Mouse (Mus musculus) ES-Bruce4 (cell line): ENCODE measurements around the gene Ak1. TPM values are rescaled to one million over a fixed set of nuclear protein-coding genes. Genes with fewer than 3 reads are reported as not detected.

ENCODE experiments used
- H3K27ac ChIP-seq: 2 replicates; pipeline ENCODE4 v1.5.1; 2012; ENCODE audit warnings: low read length, inconsistent platforms; ENCODE audit not compliant: insufficient read depth
- H3K27me3 ChIP-seq: 2 replicates; pipeline ENCODE4 v1.6.1; 2012; ENCODE audit warnings: mild to moderate bottlenecking, low read length, inconsistent platforms; ENCODE audit not compliant: control insufficient read depth, poor library complexity, insufficient read depth, severe bottlenecking
- H3K36me3 ChIP-seq: 2 replicates; pipeline ENCODE4 v1.6.1; 2012; ENCODE audit warnings: inconsistent platforms, mild to moderate bottlenecking, low read length, moderate library complexity; ENCODE audit not compliant: control insufficient read depth, poor library complexity, insufficient read depth, severe bottlenecking
- H3K4me1 ChIP-seq: one replicate; pipeline ENCODE4 v1.8.1; 2011; ENCODE audit warnings: low read length; ENCODE audit not compliant: control insufficient read depth, insufficient read depth
- H3K4me3 ChIP-seq: 2 replicates; pipeline ENCODE4 v1.5.1; 2011; ENCODE audit warnings: low read depth, mild to moderate bottlenecking, low read length
- H3K9ac ChIP-seq: 2 replicates; pipeline ENCODE4 v1.6.1; 2012; ENCODE audit warnings: low read depth, mild to moderate bottlenecking, inconsistent platforms; ENCODE audit not compliant: poor library complexity, severe bottlenecking
- H3K9me3 ChIP-seq: replicated peaks from 2 replicates; pipeline ENCODE4 v1.6.1; 2012; ENCODE audit warnings: mild to moderate bottlenecking, low read length, inconsistent platforms; ENCODE audit not compliant: control insufficient read depth, poor library complexity, insufficient read depth, severe bottlenecking
- CTCF ChIP-seq: IDR thresholded peaks from one replicate; pipeline ENCODE4 v1.8.1; 2011; ENCODE audit warnings: low read depth, low read length
- EP300 ChIP-seq: IDR thresholded peaks from 2 replicates; pipeline ENCODE4 v1.6.1; 2011; ENCODE audit warnings: low read depth, low read length; ENCODE audit not compliant: insufficient read depth
- POLR2A ChIP-seq: IDR thresholded peaks from one replicate; pipeline ENCODE4 v1.8.1; 2011; ENCODE audit warnings: low read length; ENCODE audit not compliant: insufficient read depth
- polyA plus RNA-seq: library from polyadenylated mRNA; stranded (reverse); fragments of >200 nt; gene quantifications from 2 replicates; pipeline ENCODE4 v1.2.4, GENCODE M21; 2011; ENCODE audit warnings: low read depth; ENCODE audit not compliant: missing spikeins, insufficient read depth, insufficient read length

The Ak1 gene
- polyA plus RNA-seq, 1 experiment: 71.8 TPM

DNA sequence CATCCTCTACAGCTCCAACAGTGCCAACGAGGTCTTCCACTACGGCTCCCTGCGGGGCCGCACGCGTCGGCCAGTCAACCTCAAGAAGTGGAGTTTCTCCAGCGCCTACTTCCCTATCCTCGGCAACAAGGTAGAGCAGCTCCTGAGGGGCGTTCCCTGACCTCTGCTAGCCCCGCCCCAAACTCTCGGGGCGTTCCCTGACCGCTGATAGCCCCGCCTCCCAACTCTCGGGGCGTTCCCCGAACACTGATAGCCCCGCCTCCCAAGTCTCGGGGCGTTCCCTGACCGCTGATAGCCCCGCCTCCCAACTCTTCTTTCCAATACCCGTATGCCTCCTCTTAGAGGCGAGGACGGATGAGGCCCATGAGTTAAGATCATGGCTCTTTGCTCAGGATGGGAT is 9.3 kb upstream of the Ak1 start:
- peaks cover 11% of the 10 kb centered on the region; the same call in 1 of the 2 replicates for H3K36me3 ChIP-seq
- peak overlapping the region; percentile 31 for H3K4me3 ChIP-seq
- H3K9ac ChIP-seq: no peak overlapping the region
- H3K4me1 ChIP-seq: peaks cover 7% of the 10 kb centered on the region
- TF ChIP-seq EP300: no peak
- TF ChIP-seq POLR2A: no peak
- no peak overlapping the region for H3K27ac ChIP-seq
- H3K27me3 ChIP-seq: no peaks in the 10 kb centered on the region
- no peaks in the 10 kb centered on the region for H3K9me3 ChIP-seq

DNA sequence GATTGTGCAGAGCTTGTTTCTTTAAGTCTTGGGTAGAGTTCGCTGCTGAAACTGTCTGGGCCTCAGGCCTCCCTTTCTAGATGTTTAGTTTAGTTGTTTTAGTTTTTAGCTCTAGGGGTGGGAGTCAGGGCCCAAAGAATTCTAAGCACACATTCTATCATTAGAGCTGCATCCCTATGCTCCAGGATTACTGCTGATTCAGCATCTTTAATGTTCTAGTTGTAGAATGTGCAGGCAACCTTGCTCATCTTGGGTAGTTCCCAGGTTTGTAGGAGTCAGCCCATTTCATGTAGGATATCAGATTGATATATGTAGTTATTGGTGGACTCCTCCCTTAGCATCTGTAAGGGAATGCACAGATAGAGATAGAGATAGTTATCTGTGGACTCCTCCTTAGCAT is 4.4 kb upstream of the Ak1 start:
- TF ChIP-seq CTCF: no peak
- TF ChIP-seq EP300: no peak
- TF ChIP-seq POLR2A: no peak
- Histone ChIP-seq H3K9me3 (no peaks in the 10 kb centered on the region), H3K27me3 (no peaks in the 10 kb centered on the region), H3K9ac (no peak overlapping the region), H3K4me1 (peaks cover 3% of the 10 kb centered on the region), H3K27ac (no peak overlapping the region), H3K4me3 (no peak overlapping the region), H3K36me3 (peaks cover 11% of the 10 kb centered on the region; the same call in 1 of the 2 replicates)

DNA sequence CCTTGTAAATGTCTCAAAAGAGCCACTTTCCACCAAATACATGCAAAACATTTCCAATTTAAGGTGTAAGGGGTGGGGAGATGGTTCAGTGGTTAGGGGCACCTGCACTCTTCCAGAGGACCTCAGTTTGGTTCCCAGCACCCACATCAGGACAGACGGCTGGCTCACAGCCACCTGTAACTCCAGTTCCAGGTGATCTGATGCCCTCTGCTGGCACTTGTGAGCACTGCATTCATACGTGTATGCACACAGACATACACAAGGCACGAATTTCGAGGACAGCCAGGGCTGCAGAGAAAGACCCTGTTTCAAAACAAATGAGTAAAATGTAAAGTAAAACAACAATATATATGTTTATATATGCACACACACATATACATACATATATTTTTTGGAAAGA is 4.0 kb upstream of the Ak1 start:
- peak; percentile 77 for TF ChIP-seq CTCF
- 0 out of 2 replicates have a peak, but pooled peaks have one; percentile 18 for TF ChIP-seq EP300
- TF ChIP-seq POLR2A: no peak
- Histone ChIP-seq H3K36me3 (peaks cover 11% of the 10 kb centered on the region; the same call in 1 of the 2 replicates), H3K4me1 (peaks cover 3% of the 10 kb centered on the region), H3K9me3 (no peaks in the 10 kb centered on the region), H3K9ac (no peak overlapping the region), H3K27ac (no peak overlapping the region), H3K4me3 (no peak overlapping the region), H3K27me3 (no peaks in the 10 kb centered on the region)

DNA sequence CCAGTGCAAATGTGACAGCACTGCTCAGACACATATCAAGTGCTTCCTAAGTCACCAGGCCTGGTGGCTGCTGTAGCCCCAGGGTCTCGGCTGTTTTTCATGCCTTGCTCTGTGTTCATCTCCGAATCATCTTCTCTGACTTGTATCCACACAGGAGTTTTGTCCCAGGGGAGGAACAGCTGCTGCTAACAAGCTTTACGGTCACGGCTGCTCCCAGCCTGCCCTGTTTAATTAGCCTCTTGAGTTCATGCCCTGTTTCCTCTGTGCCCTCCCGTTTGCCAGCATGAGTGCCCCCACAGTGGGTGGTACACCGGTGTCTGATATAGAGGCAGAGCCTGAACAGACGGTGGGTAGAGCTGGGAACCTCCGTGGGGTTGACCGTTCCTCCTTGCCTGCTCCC is 3.5 kb upstream of the Ak1 start:
- H3K36me3 ChIP-seq: peaks cover 10% of the 10 kb centered on the region; the same call in 1 of the 2 replicates
- TF ChIP-seq CTCF (no peak), POLR2A (no peak), EP300 (no peak)
- no peaks in the 10 kb centered on the region for H3K27me3 ChIP-seq
- no peak overlapping the region for H3K27ac ChIP-seq
- H3K9me3 ChIP-seq: no peaks in the 10 kb centered on the region
- peaks cover 3% of the 10 kb centered on the region for H3K4me1 ChIP-seq
- no peak overlapping the region for H3K4me3 ChIP-seq
- no peak overlapping the region for H3K9ac ChIP-seq

DNA sequence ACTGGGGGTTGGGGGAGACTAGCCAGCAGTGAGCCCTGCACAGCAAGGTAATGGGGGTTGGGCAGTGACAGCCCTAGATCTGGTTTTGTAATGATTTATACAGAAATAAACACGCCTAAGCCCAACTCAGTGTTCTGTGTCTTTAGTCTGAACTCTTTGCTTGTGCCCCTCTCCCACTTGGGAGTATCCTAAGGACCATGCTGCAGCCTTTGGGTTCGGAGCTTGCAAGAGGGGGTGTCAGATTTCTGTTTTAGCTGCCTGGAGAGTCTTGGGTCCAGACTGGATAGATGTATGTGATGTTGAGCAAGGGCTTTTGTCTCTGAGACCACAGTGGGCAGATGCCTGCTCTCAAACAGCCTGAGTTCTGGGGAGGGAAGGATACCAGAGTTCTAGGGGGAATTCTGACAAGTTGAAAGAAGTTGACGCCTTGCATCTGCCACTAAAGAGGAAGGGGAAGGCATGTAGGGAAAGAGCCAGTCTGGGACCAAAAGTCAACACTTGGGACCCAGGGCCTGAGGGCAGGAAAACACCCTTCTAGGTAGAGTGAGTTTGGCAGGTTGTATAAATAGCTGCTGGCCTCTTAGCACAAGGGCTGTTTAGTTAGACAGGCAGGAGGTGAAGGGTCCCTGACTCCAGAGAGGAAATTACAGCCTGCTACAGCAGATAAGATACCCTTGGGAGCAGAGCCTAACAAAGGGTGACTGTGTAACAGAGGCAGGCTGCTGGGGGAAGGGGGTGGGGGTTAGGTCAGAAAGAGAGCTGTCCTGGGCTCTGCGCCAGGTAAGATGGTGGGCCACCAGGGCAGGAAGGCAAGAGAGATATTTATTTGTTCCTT is 659 bp upstream of the Ak1 start:
- 0 out of 2 replicates have a peak, but pooled peaks cover 2% of the 10 kb centered on the region for H3K36me3 ChIP-seq
- H3K9ac ChIP-seq: no peak overlapping the region
- no peak overlapping the region for H3K4me3 ChIP-seq
- no peaks in the 10 kb centered on the region for H3K9me3 ChIP-seq
- peaks cover 6% of the 10 kb centered on the region for H3K4me1 ChIP-seq
- H3K27me3 ChIP-seq: no peaks in the 10 kb centered on the region
- TF ChIP-seq POLR2A (no peak), CTCF (no peak), EP300 (no peak)
- no peak overlapping the region for H3K27ac ChIP-seq

DNA sequence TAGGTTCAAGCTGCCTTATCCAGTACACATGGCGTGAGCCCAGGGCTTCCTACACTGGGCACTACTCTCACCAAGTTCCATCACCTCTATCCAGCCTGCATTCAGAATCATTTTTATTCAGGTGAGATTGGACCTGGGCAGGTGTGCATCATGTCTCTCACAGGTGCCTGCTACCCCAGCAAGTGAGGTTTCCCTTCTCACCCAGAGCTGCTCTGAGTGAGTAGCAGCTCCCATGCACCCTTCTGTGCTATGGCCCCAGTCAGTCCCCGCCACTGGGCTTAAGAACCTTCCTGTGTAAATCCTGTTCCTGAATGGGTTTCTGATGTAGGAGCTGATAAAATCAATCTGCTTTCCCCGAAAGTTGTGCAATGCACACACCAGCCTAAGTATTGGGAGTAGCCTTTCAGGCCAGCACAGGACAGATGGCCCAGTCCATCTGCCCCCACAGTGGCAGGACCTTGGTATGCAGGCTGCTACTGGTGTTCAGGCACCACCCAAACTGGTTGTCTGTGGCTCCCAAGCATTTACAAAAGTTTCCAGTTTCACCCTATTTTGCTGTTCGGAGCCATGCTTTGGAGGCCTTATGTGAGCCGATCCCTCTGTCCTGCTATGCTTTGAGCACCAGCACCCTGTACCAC is 2.7 kb downstream of the Ak1 start:
- Histone ChIP-seq H3K4me1 (peaks cover 19% of the 10 kb centered on the region), H3K9me3 (no peaks in the 10 kb centered on the region), H3K9ac (no peak overlapping the region), H3K27me3 (no peaks in the 10 kb centered on the region), H3K36me3 (no peaks in the 10 kb centered on the region), H3K4me3 (no peak overlapping the region), H3K27ac (no peak overlapping the region)
- TF ChIP-seq CTCF: no peak
- TF ChIP-seq POLR2A: no peak
- no peak for TF ChIP-seq EP300
